Mouse (Mus musculus) G1E (cell line): ENCODE data around the gene 4930451I11Rik.

Experiments used
- CTCF ChIP-seq: IDR thresholded peaks from 2 replicates; pipeline ENCODE4 v1.5.1; 2012; ENCODE audit warnings: low read depth, low read length, inconsistent platforms, mixed read lengths
- GATA1 ChIP-seq: IDR thresholded peaks from 2 replicates; pipeline ENCODE4 v1.6.1; 2012; ENCODE audit warnings: borderline replicate concordance, low read length, inconsistent platforms, mixed read lengths

DNA sequence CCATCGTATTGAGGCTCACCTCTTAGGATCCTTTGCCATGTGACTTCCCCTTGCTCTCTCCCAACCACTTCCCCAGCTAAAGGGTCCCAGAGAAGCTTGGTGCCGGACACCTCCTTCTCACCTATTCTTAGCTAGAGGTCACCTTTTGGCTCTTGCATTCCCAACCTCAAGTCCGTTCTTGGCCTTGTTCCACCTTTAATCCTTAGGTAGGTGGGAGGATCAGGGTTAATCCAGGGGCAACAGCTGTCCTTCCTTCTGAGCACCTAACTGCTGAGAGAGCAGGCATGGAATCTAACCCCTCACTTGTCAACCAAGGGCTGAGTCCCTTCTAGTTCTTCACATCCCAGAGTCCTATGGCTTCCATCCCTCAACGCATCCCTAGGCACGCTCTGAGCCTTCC lies 5.5 kb downstream of the 4930451I11Rik start:
- no peak for TF ChIP-seq CTCF
- TF ChIP-seq GATA1 = no peak
